Mouse (Mus musculus): ENCODE results near the gene Fam19a4. TPM values are rescaled to one million over a fixed set of nuclear protein-coding genes. Genes with fewer than 3 reads are reported as not detected.

Fam19a4 gene
- polyA plus RNA-seq (2014; fragmentation: Illumina TruSeq; extraction: RNeasy Lipid Tissue Mini Kit (QIAGEN cat#74804); ENCODE audit: insufficient read depth, low read depth, low replicate concordance): not detected

DNA sequence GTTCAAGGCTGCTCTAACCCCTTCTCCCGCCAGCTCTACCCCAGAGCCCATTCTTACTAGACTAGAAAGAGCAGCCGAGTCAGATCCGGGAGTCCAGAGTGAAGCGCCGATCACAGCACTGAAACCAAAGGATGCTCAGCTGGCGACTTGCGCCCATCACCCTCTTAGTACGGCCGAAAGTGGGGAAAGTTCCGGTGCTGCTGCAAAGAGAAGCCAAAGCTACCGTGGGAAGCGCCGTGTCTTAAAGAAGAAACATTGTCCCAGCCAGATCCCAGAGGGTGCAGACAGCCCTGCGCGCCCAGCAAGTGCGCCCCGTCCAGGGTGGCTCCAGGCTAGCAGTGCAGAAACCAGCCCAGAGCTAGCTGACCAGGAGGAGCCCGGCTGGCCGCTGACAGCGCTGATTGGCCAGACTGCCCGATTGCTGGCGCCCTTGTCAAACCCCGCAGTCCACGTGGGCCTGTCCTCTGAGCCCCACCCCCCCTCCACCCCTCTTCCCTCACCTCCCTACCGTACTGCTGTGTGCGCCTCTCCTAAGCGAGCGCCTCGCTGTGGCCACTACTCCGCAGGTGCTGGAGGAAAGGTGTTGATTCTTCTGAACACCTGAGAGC is at the start of gene Fam19a4:
Fam19a4 (minus strand) TSS at position 340 of the 608 bp plus-strand sequence.

Other genes starting within 250 kb of the Fam19a4 start
- 15.1 TPM for gene Eogt, start 88.8 kb upstream of the Fam19a4 start, polyA plus RNA-seq (2014; fragmentation: Illumina TruSeq; extraction: RNeasy Lipid Tissue Mini Kit (QIAGEN cat#74804); ENCODE audit: insufficient read depth, low read depth, low replicate concordance)
- 11.0 TPM for gene Tmf1, start 118.7 kb upstream of the Fam19a4 start, polyA plus RNA-seq (2014; fragmentation: Illumina TruSeq; extraction: RNeasy Lipid Tissue Mini Kit (QIAGEN cat#74804); ENCODE audit: insufficient read depth, low read depth, low replicate concordance)
- gene Uba3, start 145.2 kb upstream of the Fam19a4 start, polyA plus RNA-seq (2014; fragmentation: Illumina TruSeq; extraction: RNeasy Lipid Tissue Mini Kit (QIAGEN cat#74804); ENCODE audit: insufficient read depth, low read depth, low replicate concordance): 30.8 TPM
- gene Arl6ip5, start 150.3 kb upstream of the Fam19a4 start, polyA plus RNA-seq (2014; fragmentation: Illumina TruSeq; extraction: RNeasy Lipid Tissue Mini Kit (QIAGEN cat#74804); ENCODE audit: insufficient read depth, low read depth, low replicate concordance): 116 TPM
- 0.56 TPM for gene Lmod3, start 192.3 kb upstream of the Fam19a4 start, polyA plus RNA-seq (2014; fragmentation: Illumina TruSeq; extraction: RNeasy Lipid Tissue Mini Kit (QIAGEN cat#74804); ENCODE audit: insufficient read depth, low read depth, low replicate concordance)

Data from lung, adult 10 weeks (tissue).